Mouse (Mus musculus) heart, embryonic 10.5 days (tissue): Measurements from ENCODE around the gene Aars. TPM values are rescaled to one million over a fixed set of nuclear protein-coding genes. Genes with fewer than 3 reads are reported as not detected.
"Not testable (repeated sequence)": the region's sequence is repeated elsewhere in the genome, so short reads cannot be mapped to it uniquely, and the experiment has no call there.

ENCODE experiments used
- DNase-seq: peaks from one replicate; pipeline ENCODE4 v3.0.0-alpha.2; 2017; ENCODE audit warnings: low spot score
- H3K27ac ChIP-seq: fragments of 300-500 bp; sonication (generic); 2 replicates; pipeline ENCODE4 v1.5.1; 2016; ENCODE audit warnings: mild to moderate bottlenecking
- H3K27me3 ChIP-seq: fragments of 300-500 bp; sonication (generic); 2 replicates; pipeline ENCODE4 v1.6.1; 2016; ENCODE audit warnings: mild to moderate bottlenecking; ENCODE audit not compliant: poor library complexity, insufficient read depth, severe bottlenecking
- H3K36me3 ChIP-seq: fragments of 300-500 bp; sonication (generic); 2 replicates; pipeline ENCODE4 v1.6.1; 2016; ENCODE audit warnings: mild to moderate bottlenecking, moderate library complexity
- H3K4me1 ChIP-seq: fragments of 300-500 bp; sonication (generic); 2 replicates; pipeline ENCODE4 v1.6.1; 2016; ENCODE audit warnings: mild to moderate bottlenecking
- H3K4me3 ChIP-seq: fragments of 300-500 bp; sonication (generic); 2 replicates; pipeline ENCODE4 v1.5.1; 2016; ENCODE audit warnings: mild to moderate bottlenecking, moderate library complexity
- H3K9me3 ChIP-seq: fragments of 300-500 bp; sonication (generic); 2 replicates; pipeline ENCODE4 v1.6.1; 2016; ENCODE audit warnings: mild to moderate bottlenecking, moderate library complexity
- WGBS: fragments of 180-500 bp; shearing (Covaris S2); methylation state at CpG from one replicate; pipeline ENCODE4 v1.1.7; 2016; 5-methylcytosine and 5-hydroxymethylcytosine counted together
- polyA plus RNA-seq: library from polyadenylated mRNA; unstranded; fragments of >200 nt; fragmentation: Nextera tagmentation; extraction: Ambion mirVana; gene quantifications from 2 replicates; pipeline ENCODE4 v1.2.1, GENCODE M21; 2016

The Aars gene
- polyA plus RNA-seq, 1 experiment from 2014 or later, result 72.4 TPM

DNA sequence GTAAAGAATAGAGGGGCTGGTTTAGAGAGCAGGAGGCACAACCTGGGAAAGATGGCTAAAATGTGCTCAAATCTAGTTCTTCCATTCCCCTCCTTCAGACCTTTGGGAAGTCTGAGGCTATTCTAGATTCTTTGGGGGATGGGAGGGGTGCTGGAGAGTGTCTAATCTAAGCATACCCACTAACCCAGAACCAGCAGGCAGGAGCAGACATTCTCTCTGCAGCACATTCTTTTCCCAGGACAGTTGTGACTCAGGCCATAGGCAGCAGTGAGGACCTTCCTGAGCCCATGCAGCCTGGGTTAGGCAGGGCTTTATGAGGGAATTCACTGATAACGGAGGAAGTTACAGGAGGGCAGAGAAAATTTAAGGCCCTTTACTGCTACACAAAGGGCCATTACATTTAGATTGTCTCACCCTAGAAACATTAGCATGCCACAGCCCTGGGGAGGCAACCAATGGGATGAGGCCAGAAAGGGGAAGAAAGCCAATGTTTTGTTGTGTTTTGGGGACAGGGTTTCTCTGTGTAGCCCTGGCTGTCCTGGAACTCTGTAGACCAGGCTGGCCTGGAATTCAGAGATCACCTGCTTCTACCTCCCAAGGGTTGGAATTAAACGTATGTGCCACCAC, 26.1 kb downstream of the Aars start:
- Histone ChIP-seq H3K36me3 (peaks cover 29% of the 10 kb centered on the region), H3K9me3 (no peaks in the 10 kb centered on the region), H3K27me3 (peaks cover 1% of the 10 kb centered on the region; the same call in 1 of the 2 replicates), H3K4me1 (peaks cover 45% of the 10 kb centered on the region), H3K27ac (peak overlapping the region; percentile 22; the same call in 1 of the 2 replicates), H3K4me3 (peak overlapping the region; percentile 8; the same call in 1 of the 2 replicates)
- 42% methylated on average over 2 of the region's 2 CpGs for WGBS
- no peak for DNase-seq

DNA sequence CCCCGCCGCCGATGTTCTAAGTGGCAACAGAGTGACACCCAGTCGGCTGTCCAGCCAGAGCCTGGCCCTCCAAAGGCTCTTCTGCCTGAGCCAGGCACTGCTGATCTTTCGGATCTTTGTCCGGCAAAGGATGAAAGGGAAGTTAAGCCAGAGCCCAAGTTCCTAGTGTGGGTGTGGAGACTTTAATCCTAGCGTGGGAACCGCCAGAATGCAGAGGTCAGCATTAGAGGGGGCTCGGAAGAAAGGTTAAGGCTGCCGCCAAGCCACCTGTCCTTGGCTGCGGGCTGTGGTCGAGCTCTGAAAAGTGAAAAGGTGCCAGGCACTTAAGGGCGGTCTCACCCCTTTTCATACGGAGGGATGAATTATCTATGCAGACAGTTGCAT, 28.7 kb downstream of the Aars start:
- Histone ChIP-seq H3K27ac (peak overlapping the region; percentile 78), H3K9me3 (no peaks in the 10 kb centered on the region), H3K36me3 (peaks cover 11% of the 10 kb centered on the region), H3K4me3 (peak overlapping the region; percentile 74), H3K27me3 (peaks cover 8% of the 10 kb centered on the region; the same call in 1 of the 2 replicates), H3K4me1 (peaks cover 40% of the 10 kb centered on the region)
- no peak for DNase-seq
- under 1% methylated on average over 14 of the region's 14 CpGs for WGBS

DNA sequence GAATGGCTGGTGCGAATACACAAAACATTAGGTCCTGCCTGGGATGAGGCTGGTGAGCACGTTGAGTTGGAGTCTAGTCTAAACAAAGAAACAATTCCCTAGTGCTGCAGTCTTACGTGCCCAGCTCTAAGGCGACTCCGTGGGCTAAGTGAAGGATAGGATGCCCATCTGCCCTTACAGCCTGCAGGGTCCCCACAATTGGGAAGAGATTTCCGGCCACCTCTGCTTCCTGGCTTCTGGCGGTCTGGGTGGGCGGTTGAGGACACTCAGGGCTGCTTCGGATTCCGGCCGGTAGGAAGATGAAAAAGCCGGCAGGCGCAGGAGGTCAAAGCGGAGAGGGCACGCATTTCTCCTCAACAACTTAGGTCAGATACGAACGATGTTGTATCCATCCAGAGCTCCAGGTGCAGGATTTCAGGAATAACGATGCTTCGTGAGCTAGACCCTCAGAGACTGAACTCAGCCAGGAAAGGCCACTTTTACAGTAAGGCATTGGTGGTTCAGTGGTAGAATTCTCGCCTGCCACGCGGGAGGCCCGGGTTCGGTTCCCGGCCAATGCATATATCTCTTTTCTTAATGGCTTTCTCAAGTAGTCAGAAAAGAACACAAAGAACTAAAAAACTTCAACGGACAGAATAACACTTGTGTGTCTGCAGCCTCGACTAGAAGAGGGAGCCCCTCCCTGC, 29.3 kb downstream of the Aars start:
- H3K27ac ChIP-seq, result peak overlapping the region; percentile 78
- DNase-seq, result peak; percentile 92
- peaks cover 11% of the 10 kb centered on the region for H3K36me3 ChIP-seq
- H3K4me1 ChIP-seq, result peaks cover 35% of the 10 kb centered on the region
- WGBS, result under 1% methylated on average over 27 of the region's 27 CpGs
- H3K4me3 ChIP-seq, result peak overlapping the region; percentile 74
- no peaks in the 10 kb centered on the region for H3K9me3 ChIP-seq
- H3K27me3 ChIP-seq, result peaks cover 8% of the 10 kb centered on the region; the same call in 1 of the 2 replicates

DNA sequence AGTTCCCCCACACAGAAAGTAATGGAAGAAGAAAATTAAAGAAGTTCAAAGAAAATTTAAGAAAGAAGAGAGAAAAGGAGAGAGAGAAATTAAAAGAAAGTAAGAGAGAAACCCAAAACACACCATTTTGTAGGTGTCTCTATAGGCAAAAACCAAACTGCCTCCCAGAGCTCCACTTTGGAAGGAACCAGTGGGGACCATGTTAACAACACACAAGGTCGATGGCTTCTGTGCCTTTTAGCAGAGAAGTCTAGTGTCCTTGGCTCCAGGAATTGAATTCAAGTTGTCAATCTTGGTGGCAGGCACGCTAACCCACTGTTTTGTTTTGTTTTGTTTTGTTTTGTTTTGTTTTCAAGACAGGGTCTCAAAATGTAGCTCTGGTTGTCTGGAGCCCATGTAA, 29.9 kb downstream of the Aars start:
- Histone ChIP-seq H3K36me3 (peaks cover 5% of the 10 kb centered on the region), H3K4me1 (peaks cover 28% of the 10 kb centered on the region), H3K27me3 (peaks cover 8% of the 10 kb centered on the region; the same call in 1 of the 2 replicates), H3K27ac (no peak overlapping the region), H3K4me3 (peak overlapping the region; percentile 74), H3K9me3 (no peaks in the 10 kb centered on the region)
- DNase-seq, result no peak
- WGBS, result 52% methylated on average over 2 of the region's 2 CpGs

DNA sequence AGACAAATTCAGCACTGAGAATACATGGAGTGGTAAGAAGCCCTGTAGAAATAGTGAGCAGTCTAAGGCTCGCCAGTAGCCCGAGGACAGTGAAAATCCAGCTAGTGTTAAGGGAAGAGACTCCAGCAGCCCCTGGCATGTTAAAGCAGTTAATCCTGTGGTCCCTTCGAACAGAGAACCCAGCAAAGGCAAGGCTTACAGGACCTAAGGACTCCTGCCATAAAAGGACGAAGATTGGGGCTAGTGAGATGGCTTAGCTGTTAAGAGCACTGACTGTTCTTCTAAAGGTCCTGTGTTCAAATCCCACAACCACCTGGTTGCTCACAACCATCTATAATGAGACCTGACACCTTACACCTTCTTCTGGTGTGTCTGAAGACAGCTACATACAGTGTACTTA, 33.4 kb downstream of the Aars start:
- H3K4me3 ChIP-seq, result no peak overlapping the region
- H3K27ac ChIP-seq, result no peak overlapping the region
- no peak for DNase-seq
- peaks cover 13% of the 10 kb centered on the region; the same call in 1 of the 2 replicates for H3K27me3 ChIP-seq
- no peaks in the 10 kb centered on the region for H3K9me3 ChIP-seq
- H3K4me1 ChIP-seq, result peaks cover 4% of the 10 kb centered on the region
- WGBS, result 59% methylated on average over 4 of the region's 4 CpGs
- no peaks in the 10 kb centered on the region for H3K36me3 ChIP-seq

DNA sequence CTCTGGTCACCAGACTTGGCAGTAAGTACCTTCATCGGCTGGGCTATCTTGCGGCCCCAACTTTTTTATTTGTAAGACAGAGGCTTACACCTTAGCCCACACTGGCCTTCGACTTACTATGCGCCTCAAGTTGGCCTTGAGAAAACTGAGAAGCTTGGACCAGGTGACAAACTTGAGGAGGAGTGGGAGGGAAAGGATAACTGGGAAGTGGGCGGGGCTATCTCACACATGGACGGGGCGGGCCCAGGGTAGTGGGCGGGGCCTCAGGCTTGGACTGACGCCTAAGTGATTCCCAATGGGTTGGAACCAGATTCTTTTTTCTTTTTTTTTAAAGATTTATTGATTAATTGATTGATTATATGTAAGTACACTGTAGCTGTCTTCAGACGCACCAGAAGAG, 34.5 kb downstream of the Aars start:
- Histone ChIP-seq H3K9me3 (no peaks in the 10 kb centered on the region), H3K4me1 (no peaks in the 10 kb centered on the region), H3K27ac (no peak overlapping the region), H3K27me3 (peaks cover 17% of the 10 kb centered on the region; the same call in 1 of the 2 replicates), H3K4me3 (no peak overlapping the region), H3K36me3 (no peaks in the 10 kb centered on the region)
- WGBS, result 21% methylated on average over 10 of the region's 10 CpGs
- no peak for DNase-seq

DNA sequence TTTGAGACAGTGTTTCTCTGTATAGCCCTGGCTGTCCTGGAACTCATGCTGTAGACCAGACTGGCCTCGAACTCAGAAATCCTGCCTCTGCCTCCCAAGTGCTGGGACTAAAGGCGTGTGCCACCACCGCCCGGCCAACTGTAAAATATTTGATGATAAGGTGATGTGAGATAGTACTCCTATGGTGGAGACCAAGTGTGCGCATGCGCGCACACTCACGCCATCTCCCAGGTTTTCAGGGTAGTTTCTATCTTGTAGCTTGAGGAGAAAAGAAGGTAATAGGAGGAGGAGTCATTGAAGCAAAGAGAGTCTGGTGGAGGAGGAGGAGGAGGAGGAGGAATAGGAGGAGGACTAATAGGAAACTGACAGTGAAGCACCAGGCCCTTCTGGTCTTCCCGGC, 35.7 kb downstream of the Aars start:
- 89% methylated on average over 9 of the region's 9 CpGs for WGBS
- not testable (repeated sequence) for H3K9me3 ChIP-seq, H3K36me3 ChIP-seq, H3K4me1 ChIP-seq, H3K27ac ChIP-seq, DNase-seq, H3K4me3 ChIP-seq
- H3K27me3 ChIP-seq, result peaks cover 18% of the 10 kb centered on the region; the same call in 1 of the 2 replicates

DNA sequence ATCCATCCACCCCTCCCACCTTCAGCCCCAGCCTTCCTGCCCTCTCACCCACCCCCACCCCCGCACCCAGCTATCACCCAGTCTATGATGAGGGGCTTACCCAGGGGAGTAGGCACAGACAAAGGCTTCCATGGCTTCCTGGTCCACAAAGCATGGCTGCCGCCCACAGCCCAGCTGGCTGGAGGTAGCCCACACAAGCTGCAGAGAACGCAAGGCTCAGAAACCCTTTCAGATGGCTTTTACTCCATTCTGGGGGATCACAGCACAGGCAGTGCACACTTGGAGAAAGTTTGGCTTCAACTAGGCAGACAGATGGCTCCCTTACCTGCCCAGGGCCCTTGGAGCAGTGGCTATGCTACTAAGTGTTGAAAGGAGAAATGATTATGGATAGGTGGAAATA, 43.0 kb downstream of the Aars start:
- H3K36me3 ChIP-seq, result no peaks in the 10 kb centered on the region
- peaks cover 9% of the 10 kb centered on the region for H3K4me1 ChIP-seq
- DNase-seq, result no peak
- H3K27ac ChIP-seq, result no peak overlapping the region
- H3K9me3 ChIP-seq, result no peaks in the 10 kb centered on the region
- H3K27me3 ChIP-seq, result peaks cover 12% of the 10 kb centered on the region; the same call in 1 of the 2 replicates
- no peak overlapping the region for H3K4me3 ChIP-seq
- WGBS, result 78% methylated on average over 3 of the region's 3 CpGs

DNA sequence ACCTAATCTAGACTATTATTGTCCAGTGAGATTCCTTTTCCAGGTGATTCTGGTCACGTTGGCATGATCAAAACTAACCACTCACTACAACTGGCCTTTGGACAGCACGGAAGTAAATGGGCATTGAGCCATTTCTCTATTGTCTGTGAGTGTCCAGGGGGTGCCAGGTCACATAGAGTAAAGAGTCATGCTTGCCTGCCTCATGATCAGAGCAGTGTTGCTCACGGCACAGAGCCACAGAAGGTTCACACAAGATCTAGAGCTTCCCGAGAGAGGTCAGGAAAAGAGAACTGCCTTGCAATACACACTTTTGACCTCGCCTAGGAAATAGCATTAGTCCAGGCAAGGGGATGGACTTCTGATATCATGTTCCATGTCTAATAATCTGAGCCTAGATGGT, 46.5 kb downstream of the Aars start:
- Histone ChIP-seq H3K4me3 (no peak overlapping the region), H3K27ac (no peak overlapping the region), H3K9me3 (no peaks in the 10 kb centered on the region), H3K4me1 (peaks cover 15% of the 10 kb centered on the region), H3K36me3 (no peaks in the 10 kb centered on the region), H3K27me3 (peaks cover 16% of the 10 kb centered on the region; the same call in 1 of the 2 replicates)
- DNase-seq, result no peak
- WGBS, result 69% methylated on average over 5 of the region's 5 CpGs

DNA sequence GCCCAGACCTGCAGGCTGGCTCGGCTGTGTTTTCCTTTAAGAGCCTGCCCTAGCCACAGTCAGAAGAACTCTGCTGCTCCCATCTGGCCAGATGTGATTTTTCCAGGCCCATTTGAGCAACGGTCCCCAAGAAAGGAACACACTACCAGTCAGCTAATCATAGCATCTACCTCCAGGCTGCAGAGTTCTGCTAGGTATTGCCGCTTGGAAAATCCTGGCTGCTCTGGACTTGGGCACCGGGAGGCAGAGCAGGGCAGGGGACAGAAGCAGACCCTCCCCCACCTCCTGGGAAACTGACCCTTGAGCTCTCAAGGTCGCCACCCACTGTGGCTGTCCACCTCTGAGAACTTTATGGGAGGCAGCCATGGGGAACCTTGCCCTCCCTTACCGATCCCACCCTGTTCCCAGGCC, 46.9 kb downstream of the Aars start:
- Histone ChIP-seq H3K27ac (no peak overlapping the region), H3K27me3 (peaks cover 16% of the 10 kb centered on the region; the same call in 1 of the 2 replicates), H3K4me3 (no peak overlapping the region), H3K36me3 (no peaks in the 10 kb centered on the region), H3K4me1 (peaks cover 15% of the 10 kb centered on the region), H3K9me3 (no peaks in the 10 kb centered on the region)
- DNase-seq, result no peak
- WGBS, result 35% methylated on average over 6 of the region's 6 CpGs

DNA sequence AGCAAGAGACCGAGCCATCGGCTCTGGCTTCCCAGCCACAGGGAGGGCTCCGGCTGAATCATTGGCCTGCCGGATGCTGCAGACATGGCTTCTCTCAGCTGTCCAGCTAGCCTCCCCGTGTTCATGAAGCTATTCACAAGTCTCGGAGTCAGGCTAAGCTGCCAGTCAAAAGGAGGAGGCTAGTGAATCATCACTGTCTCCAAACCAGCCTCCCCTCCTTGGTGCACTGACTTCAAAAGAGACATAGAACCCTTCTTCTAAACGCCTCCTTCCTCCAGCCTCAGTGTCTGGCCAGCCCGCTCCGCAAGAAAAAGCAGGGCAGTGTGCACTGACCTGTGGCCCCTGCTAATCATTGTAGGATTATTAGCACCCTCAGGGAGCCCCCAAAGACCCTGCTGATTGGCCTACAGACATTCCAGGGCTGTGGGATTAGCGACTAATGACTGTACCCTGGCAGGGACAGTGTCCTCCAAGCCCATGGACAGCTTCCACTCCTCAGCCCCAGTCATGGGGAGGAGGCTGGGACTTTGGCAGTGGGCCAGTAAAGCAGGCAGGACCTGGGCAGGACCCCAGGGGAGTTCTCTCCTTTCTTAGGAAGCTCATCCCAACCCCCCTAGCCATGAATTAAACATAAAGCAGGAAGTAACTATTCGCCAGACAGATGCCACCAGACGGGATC, 48.8 kb downstream of the Aars start:
- Histone ChIP-seq H3K27ac (no peak overlapping the region), H3K4me1 (peaks cover 15% of the 10 kb centered on the region), H3K4me3 (no peak overlapping the region), H3K9me3 (no peaks in the 10 kb centered on the region), H3K27me3 (peaks cover 16% of the 10 kb centered on the region; the same call in 1 of the 2 replicates), H3K36me3 (no peaks in the 10 kb centered on the region)
- peak; percentile 55 for DNase-seq
- 64% methylated on average over 12 of the region's 12 CpGs for WGBS

DNA sequence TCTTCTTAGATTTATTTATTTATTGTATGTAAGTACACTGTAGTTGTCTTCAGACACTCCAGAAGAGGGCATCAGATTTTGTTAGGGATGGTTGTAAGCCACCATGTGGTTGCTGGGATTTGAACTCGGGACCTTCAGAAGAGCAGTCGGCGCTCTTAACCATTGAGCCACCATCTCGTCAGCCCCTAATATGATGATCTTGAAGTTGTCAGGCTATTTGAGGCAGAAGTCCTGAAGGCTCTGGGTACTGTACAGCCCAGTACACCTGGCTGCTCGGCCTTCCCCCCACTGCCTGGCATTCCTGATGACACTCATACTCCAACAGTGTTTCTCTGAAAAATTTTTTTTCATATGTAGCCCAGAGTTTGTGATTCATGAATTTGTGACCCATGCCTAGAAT, 51.0 kb downstream of the Aars start:
- H3K27ac ChIP-seq, H3K36me3 ChIP-seq, DNase-seq, H3K9me3 ChIP-seq, H3K4me3 ChIP-seq: not testable (repeated sequence)
- Histone ChIP-seq H3K27me3 (peaks cover 16% of the 10 kb centered on the region; the same call in 1 of the 2 replicates), H3K4me1 (peaks cover 15% of the 10 kb centered on the region)
- WGBS, result 86% methylated on average over 5 of the region's 5 CpGs

DNA sequence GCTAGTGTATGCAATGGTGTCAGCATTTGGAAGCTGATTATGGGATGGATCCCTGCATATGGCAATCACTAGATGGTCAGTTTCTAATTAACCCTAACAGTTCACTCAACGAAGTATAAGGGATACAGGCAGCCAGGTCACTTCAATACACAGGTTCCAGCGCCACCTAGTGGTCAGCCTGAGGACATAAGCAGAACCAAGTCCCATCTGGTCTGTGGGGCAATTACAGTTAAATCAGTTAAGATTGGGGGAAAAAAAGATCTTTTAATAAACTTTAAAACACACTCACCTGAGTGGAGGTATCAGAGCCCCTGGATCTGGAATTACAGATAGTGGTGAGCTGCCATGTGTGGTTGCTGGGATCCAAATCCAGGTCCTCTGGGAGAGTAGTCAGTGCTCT, 57.2 kb downstream of the Aars start:
- H3K9me3 ChIP-seq, result no peaks in the 10 kb centered on the region
- peak; percentile 90 for DNase-seq
- H3K4me3 ChIP-seq, result no peak overlapping the region
- no peaks in the 10 kb centered on the region for H3K36me3 ChIP-seq
- H3K27ac ChIP-seq, result no peak overlapping the region
- H3K4me1 ChIP-seq, result peaks cover 5% of the 10 kb centered on the region; the same call in 1 of the 2 replicates
- no peaks in the 10 kb centered on the region for H3K27me3 ChIP-seq
- 3% methylated on average over 2 of the region's 2 CpGs for WGBS
